Mouse (Mus musculus) CH12.LX (cell line): ENCODE data around the gene Cbx6. TPM values are rescaled to one million over a fixed set of nuclear protein-coding genes. Genes with fewer than 3 reads are reported as not detected.

Experiments
- DNase-seq: peaks from one replicate; pipeline ENCODE4 v3.0.0-alpha.2; 2013; ENCODE audit errors: extremely low read depth
- H3K27ac ChIP-seq: 2 replicates; pipeline ENCODE4 v1.5.1; 2012; ENCODE audit warnings: low read depth, mild to moderate bottlenecking, control low read depth, moderate library complexity; ENCODE audit not compliant: insufficient read depth
- H3K27me3 ChIP-seq: replicated peaks from 2 replicates; pipeline ENCODE3; 2012; ENCODE audit warnings: inconsistent platforms
- H3K36me3 ChIP-seq, 2 experiments: replicated peaks in 1 of 2; 2 replicates each; pipeline versions ENCODE3 to v1.6.1; 2012; ENCODE audit warnings: inconsistent platforms in 1 of 2, low read length in 1 of 2, mild to moderate bottlenecking in 1 of 2, mixed read lengths in 1 of 2, moderate library complexity in 1 of 2; ENCODE audit not compliant: control insufficient read depth in 1 of 2, insufficient read depth in 1 of 2
- H3K4me1 ChIP-seq, 2 experiments: 2 replicates each; pipeline ENCODE4 v1.6.1; 2012; ENCODE audit warnings: inconsistent platforms in 1 of 2, moderate library complexity in 1 of 2; ENCODE audit not compliant: insufficient read depth in 2 of 2, control insufficient read depth in 1 of 2
- H3K4me2 ChIP-seq: 2 replicates; pipeline ENCODE4 v1.6.1; 2012; ENCODE audit warnings: low read depth, mild to moderate bottlenecking, control low read depth; ENCODE audit not compliant: poor library complexity, insufficient read depth, severe bottlenecking
- H3K4me3 ChIP-seq, 3 experiments: fragments of 150-350 bp in 1 of 3; sonication (generic) in 1 of 3; replicated peaks in 1 of 3; 2 replicates each; pipeline versions ENCODE3 to v1.5.1; 2011 to 2012; ENCODE audit warnings: low read depth in 2 of 3, low read length in 2 of 3, mild to moderate bottlenecking in 2 of 3, moderate library complexity in 2 of 3, control low read depth in 1 of 3, improper control_type of control experiment in 1 of 3, inconsistent platforms in 1 of 3, mixed read lengths in 1 of 3; ENCODE audit not compliant: poor library complexity in 1 of 3
- H3K79me2 ChIP-seq: replicated peaks from 2 replicates; pipeline ENCODE4 v1.6.1; 2012; ENCODE audit warnings: mild to moderate bottlenecking, moderate library complexity; ENCODE audit not compliant: control insufficient read depth, poor library complexity, insufficient read depth, severe bottlenecking; ENCODE audit errors: extremely low read depth
- H3K9ac ChIP-seq: 2 replicates; pipeline ENCODE4 v1.6.1; 2012; ENCODE audit warnings: low read depth, mild to moderate bottlenecking, control low read depth, moderate library complexity; ENCODE audit not compliant: insufficient read depth
- H3K9me3 ChIP-seq: replicated peaks from 2 replicates; pipeline ENCODE3; 2012; ENCODE audit warnings: low read length, inconsistent platforms, mixed read lengths
- CHD2 ChIP-seq: IDR thresholded peaks from 2 replicates; pipeline ENCODE4 v1.6.1; 2011; ENCODE audit warnings: low read length, improper control_type of control experiment
- E2F4 ChIP-seq: IDR thresholded peaks from 2 replicates; pipeline ENCODE4 v1.6.1; 2011; ENCODE audit warnings: low read depth, low read length, improper control_type of control experiment; ENCODE audit not compliant: insufficient replicate concordance
- GABPA ChIP-seq: IDR thresholded peaks from 2 replicates; pipeline ENCODE4 v1.6.1; 2012; ENCODE audit warnings: low read depth, low read length, improper control_type of control experiment, inconsistent platforms; ENCODE audit not compliant: insufficient replicate concordance
- HCFC1 ChIP-seq: IDR thresholded peaks from 2 replicates; pipeline ENCODE4 v1.6.1; 2012; ENCODE audit warnings: low read depth, mild to moderate bottlenecking, inconsistent platforms, low read length, improper control_type of control experiment
- IRF4 ChIP-seq: IDR thresholded peaks from 2 replicates; pipeline ENCODE4 v1.6.1; 2014; ENCODE audit warnings: low read depth, mild to moderate bottlenecking, inconsistent platforms, low read length, improper control_type of control experiment
- MAFK ChIP-seq: IDR thresholded peaks from 2 replicates; pipeline ENCODE4 v1.6.1; 2011; ENCODE audit warnings: low read length, improper control_type of control experiment; ENCODE audit not compliant: insufficient replicate concordance
- MAX ChIP-seq: IDR thresholded peaks from 2 replicates; pipeline ENCODE4 v1.6.1; 2011; ENCODE audit warnings: low read length, improper control_type of control experiment
- MEF2A ChIP-seq: IDR thresholded peaks from 2 replicates; pipeline ENCODE4 v1.6.1; 2014; ENCODE audit warnings: low read depth, mild to moderate bottlenecking, inconsistent platforms, low read length, improper control_type of control experiment, borderline replicate concordance
- MYC ChIP-seq: IDR thresholded peaks from 2 replicates; pipeline ENCODE4 v1.6.1; 2011; ENCODE audit warnings: low read depth, mild to moderate bottlenecking, improper control_type of control experiment, low read length
- NELFE ChIP-seq: IDR thresholded peaks from 2 replicates; pipeline ENCODE4 v1.6.1; 2011; ENCODE audit warnings: low read depth, low read length, improper control_type of control experiment
- PAX5 ChIP-seq: IDR thresholded peaks from 2 replicates; pipeline ENCODE4 v1.6.1; 2012; ENCODE audit warnings: low read length, inconsistent platforms, mixed read lengths
- POLR2AphosphoS2 ChIP-seq: IDR thresholded peaks from 2 replicates; pipeline ENCODE4 v1.6.1; 2011; ENCODE audit warnings: low read depth, low read length, improper control_type of control experiment
- RAD21 ChIP-seq: IDR thresholded peaks from 2 replicates; pipeline ENCODE4 v1.6.1; 2011; ENCODE audit warnings: low read depth, mild to moderate bottlenecking, low read length, improper control_type of control experiment, moderate library complexity
- RCOR1 ChIP-seq: conservative IDR thresholded peaks from 2 replicates; pipeline ENCODE4 v1.6.1; 2012; ENCODE audit warnings: low read depth, mild to moderate bottlenecking, inconsistent platforms, low read length, improper control_type of control experiment
- SIN3A ChIP-seq: IDR thresholded peaks from 2 replicates; pipeline ENCODE4 v1.6.1; 2012; ENCODE audit warnings: low read length, improper control_type of control experiment, inconsistent platforms
- SMC3 ChIP-seq: IDR thresholded peaks from 2 replicates; pipeline ENCODE4 v1.6.1; 2011; ENCODE audit warnings: low read depth, low read length, improper control_type of control experiment
- TBP ChIP-seq: conservative IDR thresholded peaks from 2 replicates; pipeline ENCODE4 v1.6.1; 2011; ENCODE audit warnings: low read depth, low read length, improper control_type of control experiment
- TCF12 ChIP-seq: IDR thresholded peaks from 2 replicates; pipeline ENCODE4 v1.6.1; 2014; ENCODE audit warnings: low read depth, mild to moderate bottlenecking, inconsistent platforms, low read length, improper control_type of control experiment
- UBTF ChIP-seq: IDR thresholded peaks from 2 replicates; pipeline ENCODE4 v1.6.1; 2012; ENCODE audit warnings: low read depth, mild to moderate bottlenecking, inconsistent platforms, low read length, improper control_type of control experiment, moderate library complexity
- USF1 ChIP-seq: IDR thresholded peaks from 2 replicates; pipeline ENCODE4 v1.6.1; 2014; ENCODE audit warnings: low read depth, mild to moderate bottlenecking, inconsistent platforms, low read length, improper control_type of control experiment
- ZC3H11A ChIP-seq: IDR thresholded peaks from 2 replicates; pipeline ENCODE4 v1.6.1; 2012; ENCODE audit warnings: low read depth, mild to moderate bottlenecking, inconsistent platforms, low read length, improper control_type of control experiment
- ZMIZ1 ChIP-seq: IDR thresholded peaks from 2 replicates; pipeline ENCODE4 v1.6.1; 2012; ENCODE audit warnings: low read depth, mild to moderate bottlenecking, inconsistent platforms, low read length, improper control_type of control experiment
- ZNF384 ChIP-seq: IDR thresholded peaks from 2 replicates; pipeline ENCODE4 v1.6.1; 2012; ENCODE audit warnings: low read depth, low read length, improper control_type of control experiment, inconsistent platforms
- dilution Hi-C: fragments of 300-500 bp; cut with MboI; formaldehyde crosslinking; loops from 2 replicates; pipeline ENCODE4 v1.14.3; 2020; ENCODE audit warnings: low sequenced_read_pairs; ENCODE audit not compliant: extremely low pct_unique_long_range_greater_than_20kb, extremely low pct_ligation_motif_present
- in situ Hi-C: fragments of 300-500 bp; cut with MboI; formaldehyde crosslinking; loops from 3 replicates; pipeline ENCODE4 v1.14.3; 2019; ENCODE audit warnings: low sequenced_read_pairs, low pct_ligation_motif_present, low pct_unique_long_range_greater_than_20kb, mixed read lengths
- polyA plus RNA-seq: library from polyadenylated mRNA; unstranded; fragments of >175 nt; gene quantifications from 2 replicates; pipeline ENCODE4 v1.2.1, GENCODE M21; 2012; ENCODE audit warnings: low read depth; ENCODE audit not compliant: insufficient read length
- total RNA-seq, 2 experiments: library from RNA; depleted of rRNA; stranded (reverse); fragments of 300-350 nt in 1 of 2; fragments of >200 nt in 1 of 2; gene quantifications; 2 replicates each; pipeline ENCODE4 v1.2.3; 2012 to 2014

The Cbx6 gene
- total and polyA plus RNA-seq, 3 experiments: 11.1 to 40.7 (median 29.9) TPM

DNA sequence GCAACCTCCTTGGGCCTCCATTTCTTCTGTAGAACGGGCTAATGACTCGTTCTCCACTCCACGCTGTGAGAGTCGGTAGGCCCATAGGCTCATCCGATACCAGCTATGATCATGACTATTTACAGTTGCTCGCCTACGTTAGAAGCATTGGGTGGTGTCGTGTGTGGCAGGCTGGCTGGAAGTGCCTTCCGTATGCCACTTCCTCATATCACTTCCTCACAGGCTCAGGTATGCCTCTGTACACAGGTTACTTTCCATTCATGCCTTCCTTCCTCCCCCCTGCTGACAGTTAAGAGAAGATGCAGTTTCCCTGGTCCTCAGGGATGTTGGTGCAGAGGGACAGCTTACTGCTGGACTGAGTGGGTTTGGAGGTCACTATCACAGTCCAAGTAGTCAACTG is 41.4 kb downstream of the Cbx6 start:
- dilution Hi-C loops: no loop called here
- Histone ChIP-seq H3K4me1 (peaks cover 0 to 3% of the 10 kb centered on the region in 2 experiments; a peak in 1 of 4 replicates), H3K9me3 (no peaks in the 10 kb centered on the region), H3K36me3 (no peaks in the 10 kb centered on the region), H3K27me3 (peaks cover 72% of the 10 kb centered on the region), H3K27ac (no peak overlapping the region), H3K4me3 (no peak overlapping the region), H3K9ac (no peak overlapping the region), H3K79me2 (no peaks in the 10 kb centered on the region), H3K4me2 (no peak overlapping the region)
- in situ Hi-C loops: no loop called here
- no peak for TF ChIP-seq IRF4
- TF ChIP-seq ZMIZ1: no peak
- TF ChIP-seq USF1: no peak
- no peak for TF ChIP-seq HCFC1
- TF ChIP-seq ZC3H11A: no peak
- TF ChIP-seq SIN3A: no peak
- TF ChIP-seq SMC3: no peak
- no peak for TF ChIP-seq GABPA
- no peak for TF ChIP-seq TCF12
- no peak for TF ChIP-seq ZNF384
- no peak for TF ChIP-seq RAD21
- no peak for TF ChIP-seq UBTF
- no peak for TF ChIP-seq PAX5
- no peak for TF ChIP-seq TBP
- DNase-seq: no peak

DNA sequence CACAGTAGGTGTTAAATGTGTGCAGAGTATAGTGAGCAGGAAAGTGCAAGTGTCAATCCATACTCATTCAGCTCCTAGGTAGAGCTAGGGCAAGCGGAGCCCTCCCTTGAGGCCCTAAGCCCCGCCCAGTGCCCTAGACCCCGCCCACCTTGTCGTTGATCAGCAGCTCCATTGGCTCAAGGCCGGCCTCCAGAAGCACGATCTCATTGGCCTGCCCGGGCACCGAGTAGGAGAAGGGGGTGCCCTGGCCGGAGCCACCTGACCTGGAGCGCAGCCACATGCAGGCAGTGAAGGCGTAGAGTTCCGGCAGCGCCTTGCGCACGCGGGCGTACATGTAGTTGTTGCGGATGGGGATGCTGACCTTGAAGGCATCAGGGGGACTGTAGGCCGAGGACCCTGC is 42.0 kb downstream of the Cbx6 start:
- H3K4me1 ChIP-seq: peaks cover 0 to 3% of the 10 kb centered on the region in 2 experiments; a peak in 1 of 4 replicates
- no peak overlapping the region for H3K27ac ChIP-seq
- no peak overlapping the region for H3K9ac ChIP-seq
- DNase-seq: no peak
- in situ Hi-C loops: no loop called here
- TF ChIP-seq POLR2AphosphoS2 (no peak), ZC3H11A (no peak), MEF2A (no peak), NELFE (no peak), MYC (no peak), MAX (no peak), E2F4 (no peak), TBP (no peak), MAFK (no peak), PAX5 (no peak), CHD2 (no peak), SMC3 (no peak), HCFC1 (no peak), RCOR1 (no peak)
- H3K79me2 ChIP-seq: no peaks in the 10 kb centered on the region
- H3K4me2 ChIP-seq: no peak overlapping the region
- H3K9me3 ChIP-seq: no peaks in the 10 kb centered on the region
- no peak overlapping the region for H3K4me3 ChIP-seq
- dilution Hi-C loops: no loop called here
- H3K36me3 ChIP-seq: no peaks in the 10 kb centered on the region
- H3K27me3 ChIP-seq: peaks cover 72% of the 10 kb centered on the region
